Mouse (Mus musculus) embryonic fibroblast, embryonic 13.5 days (primary cell): ENCODE measurements around the gene Tnfrsf18.

Experiments
- CTCF ChIP-seq: IDR thresholded peaks from 2 replicates; pipeline ENCODE4 v1.5.1; 2011; ENCODE audit warnings: mild to moderate bottlenecking, control low read depth, low read length, moderate library complexity, borderline replicate concordance; ENCODE audit not compliant: insufficient read depth
- POLR2A ChIP-seq: IDR thresholded peaks from 2 replicates; pipeline ENCODE4 v1.6.1; 2011; ENCODE audit warnings: low read depth, mild to moderate bottlenecking, control low read depth, low read length, moderate library complexity

GRCm38 (mm10) chr4:156031255-156031592, 5.3 kb downstream of the Tnfrsf18 start:
- TF ChIP-seq CTCF (no peak), POLR2A (no peak)
